Mouse (Mus musculus): ENCODE data around the gene Dis3l2. TPM values are rescaled to one million over a fixed set of nuclear protein-coding genes. Genes with fewer than 3 reads are reported as not detected.

Dis3l2 gene
- polyA plus RNA-seq (2016; fragmentation: Nextera tagmentation; extraction: Ambion mirVana) = 40.7 and 41.7 TPM in 2 replicates

DNA sequence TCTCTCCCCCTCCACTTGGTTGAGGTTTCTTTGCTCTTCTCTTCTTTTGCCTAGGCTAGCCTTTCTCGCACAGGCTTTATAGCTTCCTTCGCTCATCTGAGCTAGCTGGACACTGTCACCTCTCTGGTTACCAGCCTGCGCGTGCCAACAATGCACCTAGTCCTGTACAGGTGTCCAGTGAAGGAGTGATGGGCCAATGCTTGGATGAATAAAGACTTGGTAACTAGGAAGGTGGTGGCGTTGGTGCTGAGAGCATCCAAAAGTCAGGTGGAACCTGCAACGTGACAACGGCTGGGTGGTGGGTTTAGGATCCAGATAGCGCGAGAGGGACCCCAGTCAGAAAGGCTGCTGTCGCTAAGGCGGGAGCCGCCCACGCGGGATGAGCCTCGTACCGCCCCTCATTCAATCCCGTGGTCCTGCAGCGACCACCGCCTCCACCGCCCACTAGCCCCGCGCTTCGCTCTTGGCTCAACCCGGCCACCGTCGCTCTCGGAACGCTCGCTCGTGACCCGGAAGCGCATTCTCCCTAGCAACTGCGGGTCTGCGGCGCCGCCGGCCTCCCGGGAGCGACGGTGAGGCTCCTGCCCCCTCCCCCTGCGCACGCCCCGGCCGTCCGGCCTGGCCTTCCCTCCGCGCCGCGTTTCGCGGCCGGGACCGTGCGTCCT lies at the start of gene Dis3l2:
TSS of gene Dis3l2 (plus strand) at position 509 of the 665 bp plus-strand sequence.
- H3K27ac ChIP-seq = peak within 1 kb of the TSS; percentile 92
- WGBS = 3% methylated on average over 51 of the region's 54 CpGs
- no peaks in the 10 kb centered on the region for H3K27me3 ChIP-seq
- ATAC-seq (ENCODE audit: low FRiP score) = peak; percentile 96
- H3K4me2 ChIP-seq = peak within 1 kb of the TSS; percentile 81
- H3K4me3 ChIP-seq (replicated peaks) = peak within 1 kb of the TSS; percentile 87
- H3K9ac ChIP-seq = peak within 1 kb of the TSS; percentile 91
- H3K36me3 ChIP-seq (replicated peaks) = no peaks in the 10 kb centered on the region
- no peaks in the 10 kb centered on the region for H3K9me3 ChIP-seq
- H3K4me1 ChIP-seq = peaks cover 22% of the 10 kb centered on the region

DNA sequence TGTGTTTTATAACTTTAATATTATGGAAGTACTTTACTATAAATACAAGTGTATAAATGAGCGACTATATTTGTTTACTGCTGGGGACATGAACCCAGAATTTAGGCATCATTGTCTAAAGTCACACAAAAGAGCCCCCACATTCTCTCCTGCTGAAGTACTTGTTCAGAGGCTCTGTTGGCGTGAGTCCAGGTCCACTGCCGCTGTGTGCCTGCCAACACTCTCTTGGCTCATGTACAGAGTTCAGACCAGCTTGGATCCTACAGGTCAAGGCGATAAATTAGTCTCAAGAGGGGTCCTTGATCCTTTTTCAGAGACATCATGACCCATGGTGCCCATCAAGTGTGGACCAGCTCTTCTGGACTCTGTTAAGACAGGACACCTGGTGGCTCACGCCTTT lies 46.5 kb upstream of the Dis3l2 start:
- H3K4me2 ChIP-seq = no peak overlapping the region
- no peak overlapping the region for H3K9ac ChIP-seq
- no peaks in the 10 kb centered on the region for H3K27me3 ChIP-seq
- no peak for ATAC-seq (ENCODE audit: low FRiP score)
- H3K4me1 ChIP-seq = no peaks in the 10 kb centered on the region
- 86% methylated on average over 5 of the region's 5 CpGs for WGBS
- H3K4me3 ChIP-seq (replicated peaks) = no peak overlapping the region
- no peaks in the 10 kb centered on the region for H3K36me3 ChIP-seq (replicated peaks)
- no peak overlapping the region for H3K27ac ChIP-seq
- H3K9me3 ChIP-seq = no peaks in the 10 kb centered on the region

DNA sequence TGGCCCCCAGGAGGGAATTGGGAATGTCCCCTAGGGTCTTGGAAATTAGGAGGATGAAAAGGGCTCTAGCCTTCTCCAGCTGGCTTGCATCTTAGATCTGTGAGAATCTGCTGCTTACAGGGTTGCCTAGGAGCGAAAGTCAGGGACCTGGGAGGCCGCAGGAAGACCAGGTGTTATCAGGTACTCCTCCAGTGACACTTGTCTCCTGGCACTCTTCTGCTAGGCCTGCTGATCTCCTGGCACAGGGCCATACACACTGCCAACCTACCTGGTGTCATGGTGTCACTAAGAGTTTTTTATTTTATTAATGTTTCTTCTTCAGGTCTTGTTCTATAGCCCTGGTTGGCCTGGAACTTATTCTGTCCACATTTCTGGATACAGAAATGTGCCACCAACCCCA lies 38.5 kb upstream of the Dis3l2 start:
- Histone ChIP-seq H3K36me3 (replicated peaks) (no peaks in the 10 kb centered on the region), H3K9me3 (no peaks in the 10 kb centered on the region), H3K9ac (no peak overlapping the region), H3K4me1 (peaks cover 6% of the 10 kb centered on the region), H3K4me3 (replicated peaks) (no peak overlapping the region), H3K27ac (no peak overlapping the region), H3K4me2 (no peak overlapping the region), H3K27me3 (peaks cover 27% of the 10 kb centered on the region)
- 77% methylated on average over 2 of the region's 2 CpGs for WGBS
- no peak for ATAC-seq (ENCODE audit: low FRiP score)

DNA sequence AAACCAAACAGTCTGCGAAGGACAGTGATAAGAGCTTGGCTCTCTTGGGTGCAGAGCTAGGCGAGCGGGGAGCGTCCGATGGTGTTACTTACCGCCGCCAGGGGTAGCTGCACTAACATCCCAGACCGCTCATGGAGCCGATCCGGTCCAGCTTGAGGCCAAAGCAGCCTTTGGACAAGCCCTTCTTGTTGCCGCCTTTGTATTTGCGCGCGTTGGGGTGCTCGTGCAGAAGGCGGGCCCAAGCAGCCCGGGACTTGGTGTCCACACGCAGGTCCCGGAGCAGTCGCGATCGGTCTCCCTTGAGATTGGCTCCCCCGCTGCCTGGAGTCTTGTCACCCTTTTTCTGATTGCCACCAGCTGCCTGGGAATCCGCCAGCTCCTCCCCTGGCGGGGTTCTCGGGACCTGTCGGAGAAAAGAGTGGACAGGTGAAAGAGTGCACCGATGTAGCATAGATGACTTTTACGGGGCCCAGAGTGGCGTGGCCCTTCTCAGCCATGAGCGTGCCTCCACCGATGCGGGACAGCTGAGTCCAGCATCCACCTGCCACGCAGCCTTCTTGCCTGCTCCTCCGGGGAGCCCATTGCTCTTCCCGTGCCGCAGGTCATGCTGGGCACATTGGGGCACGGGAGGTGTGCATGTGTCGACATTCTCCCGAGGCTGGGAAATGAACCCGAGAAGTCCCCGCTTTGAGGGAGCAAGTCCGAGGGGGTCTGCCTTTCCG lies 33.9 kb upstream of the Dis3l2 start:
- peak; percentile 74 for ATAC-seq (ENCODE audit: low FRiP score)
- no peak overlapping the region for H3K27ac ChIP-seq
- peak overlapping the region; percentile 90 for H3K4me2 ChIP-seq
- peaks cover 13% of the 10 kb centered on the region for H3K4me1 ChIP-seq
- no peaks in the 10 kb centered on the region for H3K9me3 ChIP-seq
- H3K9ac ChIP-seq = peak overlapping the region; percentile 78
- WGBS = under 1% methylated on average over 44 of the region's 44 CpGs
- peak overlapping the region; percentile 55 for H3K4me3 ChIP-seq (replicated peaks)
- peaks cover 57% of the 10 kb centered on the region for H3K27me3 ChIP-seq
- H3K36me3 ChIP-seq (replicated peaks) = no peaks in the 10 kb centered on the region

DNA sequence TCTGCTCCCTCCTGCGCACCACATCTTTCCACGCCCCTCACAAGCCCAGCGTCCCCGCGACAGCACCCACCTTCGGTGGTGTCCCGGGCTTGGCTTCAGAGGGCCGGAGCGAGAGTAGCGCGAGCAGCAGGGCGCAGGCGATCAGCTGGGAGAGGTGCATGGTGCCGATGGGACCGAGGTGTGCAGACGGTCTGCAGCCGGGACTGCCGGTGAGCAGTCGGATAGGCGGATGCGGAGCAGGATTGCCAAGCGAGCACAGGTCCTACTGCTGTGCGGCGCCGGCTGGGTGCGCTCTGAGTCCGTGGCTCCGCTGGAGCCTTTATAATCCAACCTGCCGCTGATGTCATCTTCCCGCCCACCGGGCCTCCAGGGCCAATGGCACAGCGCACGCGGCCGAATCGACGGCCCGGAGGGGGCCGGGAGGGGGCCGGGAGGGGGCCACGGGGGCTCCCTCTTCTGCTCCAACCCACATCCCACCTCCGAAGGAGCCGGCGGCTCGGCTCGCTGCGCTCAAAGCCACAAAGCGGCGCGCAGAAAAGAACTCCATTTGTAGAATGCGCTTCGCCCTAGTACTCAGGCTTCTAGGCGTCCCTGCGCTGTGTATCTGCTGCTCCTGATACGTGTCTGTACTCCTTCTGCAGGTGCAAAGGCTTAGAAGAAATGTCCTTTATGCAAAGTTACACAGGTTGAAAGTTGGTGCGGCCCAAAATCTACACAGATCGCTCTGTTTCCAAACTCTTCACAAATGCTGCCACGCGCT lies 33.1 kb upstream of the Dis3l2 start, which contains the start of gene Nppc:
TSS of gene Nppc (minus strand) at position 293 of the 760 bp plus-strand sequence.
- WGBS = 4% methylated on average over 59 of the region's 59 CpGs
- H3K27ac ChIP-seq = no peak within 1 kb of the TSS
- H3K4me1 ChIP-seq = peaks cover 13% of the 10 kb centered on the region
- H3K4me3 ChIP-seq (replicated peaks) = peak within 1 kb of the TSS; percentile 55
- H3K9me3 ChIP-seq = no peaks in the 10 kb centered on the region
- peak within 1 kb of the TSS; percentile 90 for H3K4me2 ChIP-seq
- H3K9ac ChIP-seq = peak within 1 kb of the TSS; percentile 78
- no peaks in the 10 kb centered on the region for H3K36me3 ChIP-seq (replicated peaks)
- H3K27me3 ChIP-seq = peaks cover 57% of the 10 kb centered on the region
- ATAC-seq (ENCODE audit: low FRiP score) = peak; percentile 95

DNA sequence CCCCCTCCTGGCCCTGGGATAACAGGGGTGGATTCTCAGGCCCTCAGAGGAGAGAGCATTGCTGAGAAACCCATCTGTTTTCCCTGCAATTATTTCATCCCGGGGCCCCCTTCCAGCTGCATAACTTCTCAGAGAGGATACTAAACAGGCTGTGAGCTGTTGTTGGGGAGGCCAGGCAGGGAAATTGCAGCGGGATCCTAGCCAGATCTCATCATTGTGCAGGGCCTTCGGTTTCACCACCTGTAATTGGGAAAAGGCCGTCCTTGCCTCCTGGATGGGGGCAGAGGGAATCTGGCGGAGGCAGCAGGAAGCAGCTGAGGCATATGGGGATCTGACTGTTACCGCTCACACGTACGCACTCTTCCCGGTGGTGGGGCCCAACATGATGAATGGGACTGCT lies 29.2 kb upstream of the Dis3l2 start:
- no peaks in the 10 kb centered on the region for H3K9me3 ChIP-seq
- no peak overlapping the region for H3K9ac ChIP-seq
- no peaks in the 10 kb centered on the region for H3K36me3 ChIP-seq (replicated peaks)
- H3K4me1 ChIP-seq = peaks cover 13% of the 10 kb centered on the region
- 71% methylated on average over 9 of the region's 9 CpGs for WGBS
- H3K27me3 ChIP-seq = peaks cover 36% of the 10 kb centered on the region
- no peak overlapping the region for H3K4me2 ChIP-seq
- H3K4me3 ChIP-seq (replicated peaks) = no peak overlapping the region
- no peak for ATAC-seq (ENCODE audit: low FRiP score)
- no peak overlapping the region for H3K27ac ChIP-seq

DNA sequence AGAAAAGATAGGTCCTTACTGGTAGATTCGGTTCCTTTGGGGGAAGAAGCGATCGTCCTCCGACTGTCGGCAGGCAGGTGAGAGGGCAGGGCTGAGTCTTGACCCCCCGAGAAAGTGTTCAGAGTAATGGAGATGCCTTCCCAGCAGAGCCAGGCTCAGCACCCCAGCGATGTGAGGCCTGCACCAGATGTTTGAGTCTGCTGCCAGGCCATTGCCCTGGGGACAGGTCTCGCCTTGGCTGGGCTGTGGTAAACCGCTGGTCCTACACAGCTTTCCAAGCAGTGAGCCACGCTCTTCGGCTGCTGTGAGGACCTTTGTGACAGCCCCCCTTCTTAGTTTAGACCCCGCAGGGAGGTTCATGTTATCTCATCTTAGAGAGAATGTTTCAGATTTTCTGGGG lies 28.5 kb upstream of the Dis3l2 start:
- Histone ChIP-seq H3K4me2 (no peak overlapping the region), H3K4me3 (replicated peaks) (no peak overlapping the region), H3K27me3 (peaks cover 29% of the 10 kb centered on the region), H3K27ac (no peak overlapping the region), H3K36me3 (replicated peaks) (no peaks in the 10 kb centered on the region), H3K4me1 (peaks cover 6% of the 10 kb centered on the region), H3K9me3 (no peaks in the 10 kb centered on the region), H3K9ac (no peak overlapping the region)
- ATAC-seq (ENCODE audit: low FRiP score) = no peak
- WGBS = 90% methylated on average over 12 of the region's 12 CpGs

DNA sequence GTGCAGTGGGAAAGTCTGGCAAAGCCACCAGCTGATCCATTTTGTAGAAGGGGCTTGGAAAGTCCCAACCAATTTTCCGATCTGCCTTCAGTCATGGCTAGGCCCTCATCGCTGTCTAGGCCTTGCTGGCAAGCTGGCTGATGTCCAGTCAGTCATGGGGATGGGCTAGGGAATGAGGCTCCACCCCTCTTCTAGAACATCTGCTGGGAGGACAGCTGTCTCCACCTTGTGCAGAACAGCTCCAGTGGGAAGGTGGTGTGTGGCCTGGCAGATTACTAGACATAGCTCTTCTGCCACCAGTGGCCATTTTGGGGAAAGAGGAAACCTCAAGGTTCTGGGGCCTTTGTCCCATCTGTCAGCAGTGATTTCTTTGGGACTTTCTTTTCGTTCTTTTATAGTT lies 26.0 kb upstream of the Dis3l2 start:
- Histone ChIP-seq H3K27me3 (peaks cover 4% of the 10 kb centered on the region), H3K36me3 (replicated peaks) (no peaks in the 10 kb centered on the region)

DNA sequence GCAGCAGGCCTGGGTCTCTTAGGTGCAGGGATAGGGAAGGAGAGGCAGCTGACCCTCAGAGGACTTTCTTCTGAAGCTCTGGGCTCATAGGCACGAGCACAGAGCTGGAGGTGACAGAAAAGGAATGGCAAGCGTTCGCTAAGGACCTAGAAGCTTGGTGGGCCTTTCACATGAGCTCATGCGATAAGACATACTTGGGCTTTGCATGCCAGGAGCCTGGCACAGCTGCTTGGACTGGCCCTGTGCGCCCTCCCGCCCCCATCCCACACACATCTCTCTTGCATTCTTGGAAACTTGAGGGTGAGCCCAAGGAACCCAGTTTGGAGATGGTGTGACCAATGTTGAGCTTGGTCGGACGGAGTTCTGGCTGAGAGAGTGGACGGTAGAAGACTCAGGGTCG lies 24.9 kb upstream of the Dis3l2 start:
- H3K27ac ChIP-seq = no peak overlapping the region
- 86% methylated on average over 10 of the region's 10 CpGs for WGBS
- no peaks in the 10 kb centered on the region; the same call in 1 of the 2 replicates for H3K27me3 ChIP-seq
- no peak overlapping the region for H3K4me3 ChIP-seq (replicated peaks)
- no peaks in the 10 kb centered on the region for H3K4me1 ChIP-seq
- H3K4me2 ChIP-seq = no peak overlapping the region
- no peak for ATAC-seq (ENCODE audit: low FRiP score)
- no peak overlapping the region for H3K9ac ChIP-seq
- H3K9me3 ChIP-seq = no peaks in the 10 kb centered on the region
- no peaks in the 10 kb centered on the region for H3K36me3 ChIP-seq (replicated peaks)

More for the DNA sequence above, 26.0 kb upstream of the Dis3l2 start:
- 84% methylated on average over 3 of the region's 3 CpGs for whole genome bisulfite sequencing
- no peak overlapping the region for H3K27ac ChIP-seq
- no peaks in the 10 kb centered on the region for H3K4me1 ChIP-seq
- no peak overlapping the region for H3K9ac ChIP-seq
- H3K4me3 ChIP-seq (replicated peaks) = no peak overlapping the region
- H3K4me2 ChIP-seq = no peak overlapping the region
- no peaks in the 10 kb centered on the region for H3K9me3 ChIP-seq
- ATAC-seq (ENCODE audit: low FRiP score) = no peak

DNA sequence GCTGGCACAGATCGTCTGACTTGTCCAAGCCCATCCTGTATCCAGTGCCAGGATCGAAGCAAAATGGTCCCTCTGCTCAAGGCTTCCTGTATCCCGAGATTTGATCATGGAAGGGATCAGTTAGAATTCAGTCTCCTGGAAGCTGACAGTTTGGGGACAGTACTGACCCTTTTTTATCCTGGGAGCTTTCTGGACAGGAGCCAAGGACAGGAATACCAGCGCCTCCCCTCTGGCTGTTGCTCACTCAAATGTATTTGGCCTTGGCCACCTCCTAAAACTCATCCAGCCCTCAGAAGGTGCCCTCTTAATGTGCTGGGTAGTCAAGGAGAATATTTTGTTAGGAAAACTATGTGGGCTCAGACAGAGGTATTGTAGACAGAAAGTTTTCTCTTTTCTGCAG lies 16.4 kb upstream of the Dis3l2 start:
- Histone ChIP-seq H3K27ac (no peak overlapping the region), H3K4me3 (replicated peaks) (no peak overlapping the region), H3K27me3 (no peaks in the 10 kb centered on the region; the same call in 1 of the 2 replicates), H3K36me3 (replicated peaks) (no peaks in the 10 kb centered on the region), H3K9ac (no peak overlapping the region), H3K9me3 (no peaks in the 10 kb centered on the region), H3K4me1 (no peaks in the 10 kb centered on the region), H3K4me2 (no peak overlapping the region)
- ATAC-seq (ENCODE audit: low FRiP score) = no peak
- WGBS = 85% methylated on average over 4 of the region's 4 CpGs

DNA sequence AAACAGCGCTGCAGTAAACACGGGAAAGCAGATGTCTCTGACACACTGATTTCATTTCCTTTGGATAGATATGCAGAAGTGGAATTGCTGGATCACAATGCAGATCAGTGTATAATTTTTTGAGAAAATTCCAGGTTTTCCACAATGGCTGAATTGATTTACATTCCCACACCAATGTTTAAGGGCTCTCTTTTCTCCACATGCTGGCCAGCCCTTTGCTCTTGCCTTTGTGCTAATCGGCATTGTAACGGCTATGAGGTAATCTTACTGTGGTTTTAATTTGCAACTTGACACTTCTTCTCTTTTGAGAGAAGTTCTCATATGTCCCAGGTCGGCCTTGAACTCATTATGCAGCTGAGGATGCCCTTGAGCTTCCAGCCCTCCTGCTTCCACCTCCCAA lies 12.6 kb upstream of the Dis3l2 start:
- H3K9ac ChIP-seq = no peak overlapping the region
- H3K4me1 ChIP-seq = no peaks in the 10 kb centered on the region
- H3K27me3 ChIP-seq = no peaks in the 10 kb centered on the region
- WGBS = 70% methylated on average over 5 of the region's 5 CpGs
- ATAC-seq (ENCODE audit: low FRiP score) = no peak
- no peak overlapping the region for H3K4me3 ChIP-seq (replicated peaks)
- no peaks in the 10 kb centered on the region for H3K36me3 ChIP-seq (replicated peaks)
- H3K4me2 ChIP-seq = no peak overlapping the region
- H3K27ac ChIP-seq = no peak overlapping the region
- no peaks in the 10 kb centered on the region for H3K9me3 ChIP-seq

DNA sequence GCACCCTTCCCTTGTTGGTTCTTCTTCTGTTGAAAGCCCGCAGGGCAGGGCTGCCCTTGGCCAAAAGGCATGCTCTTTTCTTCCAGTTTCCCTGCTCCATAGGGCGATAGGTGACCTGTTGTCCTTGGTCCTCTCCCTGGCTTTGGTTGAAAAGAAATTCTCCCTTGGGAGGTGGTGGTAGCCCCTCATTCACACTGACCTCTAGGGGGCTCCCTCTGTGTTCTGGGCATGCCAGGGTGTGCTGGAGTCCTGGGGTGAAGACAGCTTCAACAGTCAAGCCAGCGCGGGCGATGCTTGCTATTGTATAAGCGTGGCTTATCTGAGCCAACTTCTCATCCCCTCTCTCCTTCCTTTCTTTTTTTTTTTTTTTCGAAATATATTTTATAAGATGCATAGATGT lies 6.7 kb upstream of the Dis3l2 start:
- H3K4me1 ChIP-seq = no peaks in the 10 kb centered on the region
- H3K36me3 ChIP-seq (replicated peaks) = no peaks in the 10 kb centered on the region
- no peak overlapping the region for H3K27ac ChIP-seq
- no peaks in the 10 kb centered on the region for H3K9me3 ChIP-seq
- WGBS = 55% methylated on average over 7 of the region's 7 CpGs
- no peaks in the 10 kb centered on the region for H3K27me3 ChIP-seq
- H3K4me3 ChIP-seq (replicated peaks) = no peak overlapping the region
- no peak overlapping the region for H3K4me2 ChIP-seq
- no peak overlapping the region for H3K9ac ChIP-seq
- ATAC-seq (ENCODE audit: low FRiP score) = no peak

All from forebrain, embryonic 12.5 days (tissue).